Mouse (Mus musculus) MEL (cell line): ENCODE results near the gene Cpeb1. TPM values are rescaled to one million over a fixed set of nuclear protein-coding genes. Genes with fewer than 3 reads are reported as not detected.

ENCODE experiments used
- DNase-seq: peaks from one replicate; pipeline ENCODE4 v3.0.0; 2011; ENCODE audit warnings: low read depth, low spot score
- H3K27ac ChIP-seq: 2 replicates; pipeline ENCODE4 v1.5.1; 2012; ENCODE audit warnings: low read depth, mild to moderate bottlenecking, control low read depth, low read length, moderate library complexity; ENCODE audit not compliant: control insufficient read depth
- H3K27me3 ChIP-seq, 2 experiments: fragments of 150-350 bp in 1 of 2; sonication (generic) in 1 of 2; 2 replicates each; pipeline ENCODE4 v1.6.1; 2012; ENCODE audit warnings: low read length in 2 of 2, mild to moderate bottlenecking in 2 of 2, improper control_type of control experiment in 1 of 2, moderate library complexity in 1 of 2; ENCODE audit not compliant: insufficient read depth in 2 of 2, control insufficient read depth in 1 of 2
- H3K36me3 ChIP-seq, 2 experiments: 2 replicates each; pipeline ENCODE4 v1.6.1; 2012 to 2014; ENCODE audit warnings: low read length in 2 of 2, improper control_type of control experiment in 1 of 2, inconsistent platforms in 1 of 2, mild to moderate bottlenecking in 1 of 2; ENCODE audit not compliant: insufficient read depth in 2 of 2, control insufficient read depth in 1 of 2
- H3K4me1 ChIP-seq, 2 experiments: fragments of 150-350 bp in 1 of 2; sonication (generic) in 1 of 2; 2 replicates each; pipeline ENCODE4 v1.6.1; 2012; ENCODE audit warnings: low read length in 2 of 2, improper control_type of control experiment in 1 of 2, mild to moderate bottlenecking in 1 of 2; ENCODE audit not compliant: insufficient read depth in 2 of 2, control insufficient read depth in 1 of 2
- H3K4me3 ChIP-seq, 2 experiments: fragments of 150-350 bp in 1 of 2; sonication (generic) in 1 of 2; 2 replicates each; pipeline ENCODE4 v1.5.1; 2012; ENCODE audit warnings: low read depth in 2 of 2, low read length in 2 of 2, mild to moderate bottlenecking in 2 of 2, moderate library complexity in 2 of 2, control low read depth in 1 of 2, improper control_type of control experiment in 1 of 2; ENCODE audit not compliant: control insufficient read depth in 1 of 2, insufficient read depth in 1 of 2
- H3K79me2 ChIP-seq: 2 replicates; pipeline ENCODE4 v1.6.1; 2012; ENCODE audit warnings: mild to moderate bottlenecking, low read length, moderate library complexity; ENCODE audit not compliant: control insufficient read depth, poor library complexity, insufficient read depth
- H3K9ac ChIP-seq: 2 replicates; pipeline ENCODE4 v1.6.1; 2012; ENCODE audit warnings: low read depth, mild to moderate bottlenecking, control low read depth, low read length, moderate library complexity; ENCODE audit not compliant: control insufficient read depth, poor library complexity, severe bottlenecking
- H3K9me3 ChIP-seq: fragments of 150-350 bp; sonication (generic); replicated peaks from 2 replicates; pipeline ENCODE4 v1.6.1; 2012; ENCODE audit warnings: mild to moderate bottlenecking, low read length, improper control_type of control experiment, moderate library complexity; ENCODE audit not compliant: insufficient read depth
- CHD1 ChIP-seq: IDR thresholded peaks from 2 replicates; pipeline ENCODE4 v1.6.1; 2012; ENCODE audit warnings: low read depth, mild to moderate bottlenecking, inconsistent platforms, low read length, improper control_type of control experiment
- E2F4 ChIP-seq: IDR thresholded peaks from 2 replicates; pipeline ENCODE4 v1.6.1; 2011; ENCODE audit warnings: low read depth, low read length, improper control_type of control experiment, borderline replicate concordance
- HCFC1 ChIP-seq: IDR thresholded peaks from 2 replicates; pipeline ENCODE4 v1.6.1; 2012; ENCODE audit warnings: low read depth, mild to moderate bottlenecking, inconsistent platforms, low read length, improper control_type of control experiment, moderate library complexity
- KAT2A ChIP-seq: conservative IDR thresholded peaks from 2 replicates; pipeline ENCODE4 v1.6.1; 2012; ENCODE audit warnings: low read depth, low read length, improper control_type of control experiment, inconsistent platforms
- MAX ChIP-seq: IDR thresholded peaks from 2 replicates; pipeline ENCODE4 v1.6.1; 2011; ENCODE audit warnings: low read length, improper control_type of control experiment
- MEF2A ChIP-seq: IDR thresholded peaks from 2 replicates; pipeline ENCODE4 v1.6.1; 2014; ENCODE audit warnings: low read depth, mild to moderate bottlenecking, inconsistent platforms, low read length, improper control_type of control experiment; ENCODE audit not compliant: poor library complexity, insufficient replicate concordance, severe bottlenecking; ENCODE audit errors: extremely low read depth
- MXI1 ChIP-seq: IDR thresholded peaks from 2 replicates; pipeline ENCODE4 v1.6.1; 2011; ENCODE audit warnings: mild to moderate bottlenecking, low read depth, low read length, improper control_type of control experiment
- MYB ChIP-seq: IDR thresholded peaks from 2 replicates; pipeline ENCODE4 v1.6.1; 2011; ENCODE audit warnings: mild to moderate bottlenecking, low read depth, low read length, improper control_type of control experiment
- NRF1 ChIP-seq: IDR thresholded peaks from 2 replicates; pipeline ENCODE4 v1.6.1; 2014; ENCODE audit warnings: low read depth, mild to moderate bottlenecking, inconsistent platforms, low read length, improper control_type of control experiment, moderate library complexity; ENCODE audit not compliant: poor library complexity, insufficient read depth, severe bottlenecking
- POLR2AphosphoS5 ChIP-seq: IDR thresholded peaks from 2 replicates; pipeline ENCODE4 v1.6.1; 2012; ENCODE audit warnings: low read depth, borderline replicate concordance, mild to moderate bottlenecking, inconsistent platforms, low read length, moderate library complexity, mixed read lengths
- RCOR1 ChIP-seq: IDR thresholded peaks from 2 replicates; pipeline ENCODE4 v1.6.1; 2012; ENCODE audit warnings: low read depth, mild to moderate bottlenecking, inconsistent platforms, low read length, improper control_type of control experiment
- SIN3A ChIP-seq: IDR thresholded peaks from 2 replicates; pipeline ENCODE4 v1.6.1; 2012; ENCODE audit warnings: low read length, improper control_type of control experiment, inconsistent platforms
- TBP ChIP-seq: IDR thresholded peaks from 2 replicates; pipeline ENCODE4 v1.8.0; 2011; ENCODE audit warnings: low read depth, low read length, improper control_type of control experiment
- UBTF ChIP-seq: IDR thresholded peaks from 2 replicates; pipeline ENCODE4 v1.6.1; 2012; ENCODE audit warnings: low read depth, mild to moderate bottlenecking, inconsistent platforms, low read length, improper control_type of control experiment, moderate library complexity, borderline replicate concordance; ENCODE audit not compliant: insufficient read depth
- USF2 ChIP-seq, 2 experiments: IDR thresholded peaks; 2 replicates each; pipeline ENCODE4 v1.6.1; 2011 to 2012; ENCODE audit warnings: improper control_type of control experiment in 2 of 2, low read length in 2 of 2, borderline replicate concordance in 1 of 2, inconsistent platforms in 1 of 2, low read depth in 1 of 2, mild to moderate bottlenecking in 1 of 2; ENCODE audit not compliant: insufficient read depth in 1 of 2
- ZC3H11A ChIP-seq: IDR thresholded peaks from 2 replicates; pipeline ENCODE4 v1.6.1; 2012; ENCODE audit warnings: low read depth, mild to moderate bottlenecking, inconsistent platforms, low read length, improper control_type of control experiment
- ZKSCAN1 ChIP-seq: IDR thresholded peaks from 2 replicates; pipeline ENCODE4 v1.6.1; 2012; ENCODE audit warnings: low read depth, mild to moderate bottlenecking, inconsistent platforms, low read length, improper control_type of control experiment, moderate library complexity
- polyA plus RNA-seq, 2 experiments: library from polyadenylated mRNA; stranded (reverse) in 1 of 2; unstranded in 1 of 2; fragments of >175 nt in 1 of 2; fragments of >200 nt in 1 of 2; gene quantifications; 2 replicates each; pipeline versions ENCODE4 v1.2.1 to v1.2.4; 2012; ENCODE audit warnings: low replicate concordance in 2 of 2, low read depth in 1 of 2; ENCODE audit not compliant: insufficient read length in 2 of 2, insufficient read depth in 1 of 2, missing spikeins in 1 of 2
- total RNA-seq: library from RNA; depleted of rRNA; stranded (reverse); fragments of 300-350 nt; gene quantifications from 2 replicates; pipeline ENCODE4 v1.2.3, GENCODE M21; 2012

Cpeb1 gene
- total and polyA plus RNA-seq, 3 experiments: not detected

DNA sequence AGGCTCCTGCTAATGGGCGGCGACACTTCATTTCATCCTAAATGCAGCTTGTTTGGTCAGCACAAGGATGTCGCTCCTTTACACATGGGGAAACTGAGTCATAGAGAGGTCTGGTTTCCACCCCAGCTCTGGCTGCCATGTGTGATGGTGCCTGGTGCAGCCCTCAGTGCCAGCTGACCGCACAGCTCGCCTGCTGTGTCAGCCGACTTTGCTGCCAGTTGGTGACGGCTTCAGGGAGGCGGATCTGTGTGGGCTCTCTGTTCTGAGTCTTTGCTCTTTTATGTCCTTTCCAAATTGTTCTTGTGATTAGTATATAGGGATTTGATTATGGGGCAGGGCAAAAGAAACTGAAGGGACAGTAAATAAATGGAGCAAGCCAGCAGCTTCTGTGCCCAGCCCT lies 147.5 kb downstream of the Cpeb1 start:
- H3K79me2 ChIP-seq: no peaks in the 10 kb centered on the region
- H3K36me3 ChIP-seq: no peaks in the 10 kb centered on the region
- H3K4me3 ChIP-seq: no peak overlapping the region
- H3K4me1 ChIP-seq: no peaks in the 10 kb centered on the region
- TF ChIP-seq MEF2A (no peak), CHD1 (no peak), RCOR1 (no peak), E2F4 (no peak), MXI1 (no peak), NRF1 (no peak), HCFC1 (no peak), POLR2AphosphoS5 (no peak), ZC3H11A (no peak), MYB (no peak), ZKSCAN1 (no peak), MAX (no peak), UBTF (no peak), TBP (no peak), KAT2A (no peak), SIN3A (no peak)
- no peaks in the 10 kb centered on the region for H3K9me3 ChIP-seq
- no peak for DNase-seq
- H3K27me3 ChIP-seq: peaks cover 0 to 4% of the 10 kb centered on the region in 2 experiments; a peak in 2 of 4 replicates
- H3K27ac ChIP-seq: no peak overlapping the region
- no peak overlapping the region for H3K9ac ChIP-seq

DNA sequence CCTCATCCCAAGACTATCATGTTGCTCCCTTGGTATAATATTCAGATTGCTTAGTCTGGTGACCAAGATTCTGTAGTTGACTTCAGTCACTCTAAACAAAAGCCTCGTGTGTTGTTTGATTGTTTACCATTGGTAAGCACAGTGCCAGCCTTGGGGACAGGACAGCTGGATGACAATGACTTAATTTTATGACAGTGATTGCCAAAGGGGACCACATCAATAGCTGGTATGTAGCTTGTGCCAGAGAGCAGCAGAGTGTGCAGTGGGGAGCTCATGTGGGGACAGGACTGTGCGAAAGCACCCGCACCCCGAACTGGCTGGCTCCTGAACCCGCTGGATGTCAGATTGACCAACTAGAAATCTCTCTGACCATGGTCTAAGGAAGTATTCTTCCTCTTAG lies 150.6 kb downstream of the Cpeb1 start:
- peaks cover 2 to 5% of the 10 kb centered on the region in 2 experiments for H3K27me3 ChIP-seq
- DNase-seq: no peak
- H3K4me3 ChIP-seq: no peak overlapping the region
- H3K9me3 ChIP-seq: no peaks in the 10 kb centered on the region
- H3K36me3 ChIP-seq: no peaks in the 10 kb centered on the region
- no peaks in the 10 kb centered on the region for H3K79me2 ChIP-seq
- TF ChIP-seq USF2 (IDR thresholded peaks at IDR 0.05; ENCODE audit: borderline replicate concordance in 1 of 2, insufficient read depth in 1 of 2, low read depth in 1 of 2, low read length in 2 of 2): no peak
- no peak for TF ChIP-seq MXI1
- no peaks in the 10 kb centered on the region for H3K4me1 ChIP-seq
- H3K27ac ChIP-seq: no peak overlapping the region
- H3K9ac ChIP-seq: no peak overlapping the region
